Mouse (Mus musculus) hindbrain, postnatal 0 days (tissue): Measurements from ENCODE around the gene Thra. TPM values are rescaled to one million over a fixed set of nuclear protein-coding genes. Genes with fewer than 3 reads are reported as not detected.

Experiments
- ATAC-seq: fragments of 200-750 bp; cut with Nextera tagmentation; 2 replicates; pipeline ENCODE4 v1.8.0; 2017; ENCODE audit warnings: mild to moderate bottlenecking, moderate TSS enrichment, moderate library complexity
- DNase-seq: peaks from one replicate; pipeline ENCODE4 v3.0.0-alpha.2; 2015; ENCODE audit warnings: low spot score
- H3K27ac ChIP-seq: fragments of 300-500 bp; sonication (generic); 2 replicates; pipeline ENCODE4 v1.5.1; 2014; ENCODE audit warnings: mild to moderate bottlenecking
- H3K27me3 ChIP-seq: fragments of 300-500 bp; sonication (generic); 2 replicates; pipeline ENCODE4 v1.6.1; 2014; ENCODE audit warnings: low read length, mixed read lengths; ENCODE audit not compliant: insufficient read depth
- H3K36me3 ChIP-seq: fragments of 300-500 bp; sonication (generic); 2 replicates; pipeline ENCODE4 v1.6.1; 2014; ENCODE audit warnings: low read length, mixed read lengths; ENCODE audit not compliant: insufficient read depth
- H3K4me1 ChIP-seq: fragments of 300-500 bp; sonication (generic); 2 replicates; pipeline ENCODE4 v1.6.1; 2014; ENCODE audit warnings: antibody characterized with exemption, low read length, mixed read lengths; ENCODE audit not compliant: insufficient read depth
- H3K4me2 ChIP-seq: fragments of 300-500 bp; sonication (generic); 2 replicates; pipeline ENCODE4 v1.6.1; 2014; ENCODE audit warnings: low read depth, mild to moderate bottlenecking, low read length, moderate library complexity, mixed read lengths
- H3K4me3 ChIP-seq: fragments of 300-500 bp; sonication (generic); 2 replicates; pipeline ENCODE4 v1.5.1; 2014; ENCODE audit warnings: low read length
- H3K9ac ChIP-seq: fragments of 300-500 bp; sonication (generic); replicated peaks from 2 replicates; pipeline ENCODE4 v1.6.1; 2014; ENCODE audit warnings: mild to moderate bottlenecking, low read length, moderate library complexity, mixed read lengths
- H3K9me3 ChIP-seq: fragments of 300-500 bp; sonication (generic); 2 replicates; pipeline ENCODE4 v1.6.1; 2016; ENCODE audit warnings: low read length, mixed read lengths
- CTCF ChIP-seq: IDR thresholded peaks from 2 replicates; pipeline ENCODE4 v1.5.1; 2016; ENCODE audit warnings: antibody characterized with exemption, control low read depth, low read depth
- WGBS: fragments of 180-500 bp; shearing (Covaris S2); extraction: QIAGEN DNeasy Blood & Tissue Kit; methylation state at CpG from one replicate; pipeline ENCODE4 v1.1.7; 2014; 5-methylcytosine and 5-hydroxymethylcytosine counted together
- polyA plus RNA-seq: library from polyadenylated mRNA; unstranded; fragments of >200 nt; fragmentation: Nextera tagmentation; extraction: Ambion mirVana; gene quantifications from 2 replicates; pipeline ENCODE4 v1.2.1, GENCODE M21; 2015
- total RNA-seq: library from RNA; depleted of rRNA; stranded (reverse); fragments of >200 nt; gene quantifications from 2 replicates; pipeline ENCODE4 v1.2.3, GENCODE M21; 2014; rRNA removed

The Thra gene
- total and polyA plus RNA-seq, 2 experiments from 2014 or later: 160 to 812 TPM

DNA sequence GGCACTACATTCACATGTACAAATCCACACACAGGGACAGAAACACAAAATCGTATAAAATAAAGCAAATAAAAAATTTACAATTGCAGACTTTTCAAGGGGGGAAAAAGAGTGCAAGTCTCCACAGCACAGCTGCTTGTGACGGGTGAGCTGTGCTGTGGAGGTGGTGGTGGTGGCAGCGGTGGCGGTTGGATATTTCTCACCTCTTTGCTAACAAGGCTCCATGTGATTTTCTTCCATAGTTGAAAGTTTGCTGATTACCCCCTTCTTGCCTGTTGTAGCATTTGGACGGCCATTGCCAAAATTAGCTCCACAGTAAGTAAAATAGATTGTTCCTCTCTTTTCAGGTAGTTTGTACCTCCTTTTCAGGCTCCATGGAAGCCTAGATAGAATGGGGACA lies 64.2 kb downstream of the Thra start, which contains the start of gene Casc3:
TSS of gene Casc3 (plus strand) at position 301 of the 400 bp plus-strand sequence.
- Histone ChIP-seq H3K27ac (no peak within 1 kb of the TSS), H3K9me3 (no peaks in the 10 kb centered on the region), H3K4me1 (0 out of 2 replicates have a peak, but pooled peaks cover 3% of the 10 kb centered on the region), H3K4me3 (no peak within 1 kb of the TSS), H3K36me3 (peaks cover 63% of the 10 kb centered on the region), H3K9ac (no peak within 1 kb of the TSS), H3K4me2 (no peak within 1 kb of the TSS), H3K27me3 (no peaks in the 10 kb centered on the region)
- TF ChIP-seq CTCF: no peak
- no peak for ATAC-seq
- WGBS: 91% methylated on average over 5 of the region's 5 CpGs
- DNase-seq: no peak

DNA sequence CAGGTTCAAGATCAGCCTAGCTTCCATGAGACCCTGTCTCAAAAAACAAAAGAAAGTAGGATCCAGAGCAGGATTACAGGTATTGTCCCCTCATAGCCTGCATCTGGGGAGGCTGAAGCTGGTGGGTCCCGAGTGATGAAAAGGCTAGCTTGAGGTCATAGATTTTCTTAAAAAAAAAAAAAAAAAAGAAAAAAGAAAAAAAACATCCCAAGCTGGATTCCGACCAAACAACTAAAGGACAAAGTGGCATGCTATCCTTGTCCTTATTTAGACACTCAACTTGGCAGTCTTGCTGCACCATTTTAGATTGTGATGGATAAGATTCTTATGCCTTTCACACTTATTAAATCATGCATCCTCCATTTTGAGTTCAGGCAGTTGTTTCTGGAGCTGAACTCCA lies 68.0 kb downstream of the Thra start:
- Histone ChIP-seq H3K9ac (peak overlapping the region; percentile 98; the same call in 1 of the 2 replicates), H3K4me3 (no peak overlapping the region), H3K27me3 (no peaks in the 10 kb centered on the region), H3K4me2 (peak overlapping the region; percentile 82; the same call in 1 of the 2 replicates), H3K27ac (peak overlapping the region; percentile 99), H3K36me3 (peaks cover 44% of the 10 kb centered on the region), H3K9me3 (no peaks in the 10 kb centered on the region), H3K4me1 (peaks cover 7% of the 10 kb centered on the region; the same call in 1 of the 2 replicates)
- DNase-seq (no peak), ATAC-seq (no peak)
- no peak for TF ChIP-seq CTCF
- WGBS: 79% methylated on average over 2 of the region's 2 CpGs

DNA sequence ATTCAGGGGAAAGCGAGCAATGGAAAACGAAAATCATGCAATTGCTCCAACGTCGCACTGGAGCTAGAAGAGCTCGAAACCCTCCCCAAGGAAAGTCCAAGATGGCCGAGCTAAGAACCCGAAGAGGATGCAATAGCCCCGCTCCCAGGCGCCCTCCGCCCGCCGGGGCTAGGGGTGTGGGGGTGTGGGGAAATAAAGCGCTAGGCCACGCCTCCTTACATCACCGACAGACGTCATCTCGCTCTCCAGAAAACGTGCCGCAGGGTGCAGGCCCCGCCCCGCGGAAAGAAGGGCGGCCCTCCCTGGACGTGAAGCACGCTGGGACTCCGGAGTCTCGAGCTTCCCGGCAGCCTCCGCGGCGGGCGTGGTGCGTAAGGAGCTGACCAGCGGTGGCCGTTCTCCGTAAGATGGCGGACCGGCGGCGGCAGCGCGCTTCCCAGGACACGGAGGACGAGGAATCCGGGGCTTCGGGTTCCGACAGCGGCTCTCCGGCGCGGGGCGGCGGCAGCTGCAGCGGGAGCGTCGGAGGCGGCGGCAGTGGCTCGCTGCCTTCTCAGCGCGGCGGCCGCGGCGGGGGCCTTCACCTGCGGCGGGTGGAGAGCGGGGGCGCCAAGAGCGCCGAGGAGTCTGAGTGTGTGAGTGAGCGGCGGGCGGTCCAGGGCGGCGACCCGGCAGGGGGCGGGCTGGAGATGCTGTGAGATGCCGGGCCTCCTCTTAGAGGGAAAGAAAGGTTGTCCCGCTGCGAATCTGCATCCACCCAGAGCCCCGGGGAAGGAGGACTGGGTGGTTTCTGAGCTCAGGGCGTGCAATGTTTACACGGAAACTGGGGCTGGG lies 69.2 kb downstream of the Thra start:
- Histone ChIP-seq H3K9me3 (no peaks in the 10 kb centered on the region), H3K36me3 (peaks cover 39% of the 10 kb centered on the region), H3K4me3 (peak overlapping the region; percentile 93), H3K4me1 (peaks cover 7% of the 10 kb centered on the region; the same call in 1 of the 2 replicates), H3K9ac (peak overlapping the region; percentile 98), H3K4me2 (peak overlapping the region; percentile 82), H3K27me3 (no peaks in the 10 kb centered on the region), H3K27ac (peak overlapping the region; percentile 99)
- no peak for TF ChIP-seq CTCF
- WGBS: under 1% methylated on average over 77 of the region's 84 CpGs
- DNase-seq: peak; percentile 100
- ATAC-seq: peak; percentile 99

DNA sequence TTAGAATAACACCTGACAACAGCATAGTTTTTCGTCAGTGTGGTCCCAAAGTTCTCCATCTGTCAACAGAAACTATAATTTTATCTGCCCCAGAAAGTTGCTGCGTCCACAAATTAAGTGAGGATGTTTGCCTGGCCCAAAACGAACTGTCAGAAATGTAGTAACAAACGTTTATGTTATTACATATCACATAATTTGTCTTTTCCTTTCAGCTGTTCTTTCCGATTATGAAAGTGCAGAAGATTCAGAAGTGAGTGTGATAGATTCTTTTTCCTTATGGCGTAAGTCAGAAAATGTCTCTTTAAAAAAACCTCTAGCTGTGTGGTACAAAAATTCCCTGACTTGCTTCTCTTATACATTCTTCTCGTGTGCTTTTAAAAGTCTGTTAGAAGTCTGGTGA lies 70.2 kb downstream of the Thra start:
- WGBS: 72% methylated on average over 7 of the region's 7 CpGs
- H3K4me3 ChIP-seq: peak overlapping the region; percentile 93
- ATAC-seq (no peak), DNase-seq (no peak)
- H3K27ac ChIP-seq: peak overlapping the region; percentile 99; the same call in 1 of the 2 replicates
- H3K4me2 ChIP-seq: peak overlapping the region; percentile 82
- no peaks in the 10 kb centered on the region for H3K9me3 ChIP-seq
- TF ChIP-seq CTCF: no peak
- no peaks in the 10 kb centered on the region for H3K27me3 ChIP-seq
- peaks cover 35% of the 10 kb centered on the region for H3K36me3 ChIP-seq
- peaks cover 7% of the 10 kb centered on the region; the same call in 1 of the 2 replicates for H3K4me1 ChIP-seq
- peak overlapping the region; percentile 98 for H3K9ac ChIP-seq

DNA sequence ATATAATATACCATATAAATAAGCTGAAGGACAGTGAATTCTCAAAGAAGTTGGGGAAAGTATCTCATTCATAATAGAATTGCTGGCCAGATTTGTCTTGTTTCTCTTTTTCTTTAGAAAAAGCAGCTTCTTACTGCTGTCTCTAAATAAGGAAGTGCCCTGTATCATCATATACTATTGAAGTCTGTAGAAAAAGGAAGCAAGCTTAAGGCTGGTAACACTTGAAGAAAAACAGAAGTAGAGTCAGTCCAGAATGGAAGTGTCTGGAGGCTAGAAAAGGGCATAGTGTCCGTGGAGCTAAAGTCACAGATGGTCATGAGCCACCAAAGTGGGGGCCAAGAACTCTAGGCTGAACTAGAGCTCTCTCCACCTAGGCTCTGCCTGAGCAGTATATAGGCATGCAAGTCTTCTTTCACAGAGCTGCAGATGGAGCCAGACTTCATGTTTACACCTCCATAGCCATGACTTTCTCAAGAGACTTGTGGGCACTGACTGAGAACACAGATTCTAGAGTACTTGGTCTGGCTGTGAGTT lies 76.3 kb downstream of the Thra start:
- H3K4me3 ChIP-seq: no peak overlapping the region
- no peak for TF ChIP-seq CTCF
- H3K9ac ChIP-seq: no peak overlapping the region
- H3K4me1 ChIP-seq: no peaks in the 10 kb centered on the region
- H3K4me2 ChIP-seq: no peak overlapping the region
- H3K9me3 ChIP-seq: no peaks in the 10 kb centered on the region
- no peaks in the 10 kb centered on the region for H3K27me3 ChIP-seq
- peaks cover 49% of the 10 kb centered on the region for H3K36me3 ChIP-seq
- ATAC-seq: no peak
- H3K27ac ChIP-seq: no peak overlapping the region
- no peak for DNase-seq
- 100% methylated on average over 1 of the region's 1 CpGs for WGBS

Other genes with a start within 250 kb of the Thra start
- not detected in 2 replicates for gene Ikzf3, start 194.6 kb upstream of the Thra start, total RNA-seq
- 0.18 and 0.20 TPM in 2 replicates for gene Ikzf3, start 194.6 kb upstream of the Thra start, polyA plus RNA-seq
- gene Zpbp2, start 189.5 kb upstream of the Thra start, total RNA-seq: not detected in 2 replicates
- gene Zpbp2, start 189.5 kb upstream of the Thra start, polyA plus RNA-seq: 0.42 and 0.45 TPM in 2 replicates
- 103 and 112 TPM in 2 replicates for gene Ormdl3, start 153.3 kb upstream of the Thra start, total RNA-seq
- gene Ormdl3, start 153.3 kb upstream of the Thra start, polyA plus RNA-seq: 98.8 and 100 TPM in 2 replicates
- gene Lrrc3c, start 142.3 kb upstream of the Thra start, total RNA-seq: not detected in 2 replicates
- gene Lrrc3c, start 142.3 kb upstream of the Thra start, polyA plus RNA-seq: not detected in 2 replicates
- 0.21 TPM in 1 of 2 replicates, not detected in the other for gene Gm12355, start 115.0 kb upstream of the Thra start, total RNA-seq
- 0.25 and 0.33 TPM in 2 replicates for gene Gm12355, start 115.0 kb upstream of the Thra start, polyA plus RNA-seq
- 0.68 TPM in 1 of 2 replicates, not detected in the other for gene Gsdma3, start 114.3 kb upstream of the Thra start, total RNA-seq
- gene Gsdma3, start 114.3 kb upstream of the Thra start, polyA plus RNA-seq: not detected in 2 replicates
- gene Gsdma2, start 93.9 kb upstream of the Thra start, total RNA-seq: not detected in 2 replicates
- gene Gsdma2, start 93.9 kb upstream of the Thra start, polyA plus RNA-seq: not detected in 2 replicates
- gene Gsdma, start 76.3 kb upstream of the Thra start, total RNA-seq: not detected in 2 replicates
- gene Gsdma, start 76.3 kb upstream of the Thra start, polyA plus RNA-seq: 0.14 and 0.16 TPM in 2 replicates
- 131 and 143 TPM in 2 replicates for gene Psmd3, start 58.1 kb upstream of the Thra start, total RNA-seq
- gene Psmd3, start 58.1 kb upstream of the Thra start, polyA plus RNA-seq: 185 and 190 TPM in 2 replicates
- gene Csf3, start 39.4 kb upstream of the Thra start, total RNA-seq: not detected in 2 replicates
- not detected in 2 replicates for gene Csf3, start 39.4 kb upstream of the Thra start, polyA plus RNA-seq
- gene Med24, start 11.2 kb upstream of the Thra start, total RNA-seq: 63.2 and 88.6 TPM in 2 replicates
- gene Med24, start 11.2 kb upstream of the Thra start, polyA plus RNA-seq: 47.1 and 48.3 TPM in 2 replicates
- 7.5 and 8.6 TPM in 2 replicates for gene Nr1d1, start 34.7 kb downstream of the Thra start, total RNA-seq
- gene Nr1d1, start 34.7 kb downstream of the Thra start, polyA plus RNA-seq: 10.2 and 13.5 TPM in 2 replicates
- gene Msl1, start 54.9 kb downstream of the Thra start, total RNA-seq: 77.7 and 94.3 TPM in 2 replicates
- 25.0 and 25.4 TPM in 2 replicates for gene Msl1, start 54.9 kb downstream of the Thra start, polyA plus RNA-seq
- 24.4 and 74.0 TPM in 2 replicates for gene Casc3, start 64.3 kb downstream of the Thra start, total RNA-seq
- gene Casc3, start 64.3 kb downstream of the Thra start, polyA plus RNA-seq: 35.4 and 35.7 TPM in 2 replicates
- gene Rapgefl1, start 96.1 kb downstream of the Thra start, total RNA-seq: 29.5 and 44.1 TPM in 2 replicates
- gene Rapgefl1, start 96.1 kb downstream of the Thra start, polyA plus RNA-seq: 11.0 TPM in 2 replicates
- 8.1 and 10.4 TPM in 2 replicates for gene Wipf2, start 123.0 kb downstream of the Thra start, total RNA-seq
- 3.5 and 3.7 TPM in 2 replicates for gene Wipf2, start 123.0 kb downstream of the Thra start, polyA plus RNA-seq
- 2.5 and 4.6 TPM in 2 replicates for gene Cdc6, start 167.2 kb downstream of the Thra start, total RNA-seq
- gene Cdc6, start 167.2 kb downstream of the Thra start, polyA plus RNA-seq: 3.0 and 3.4 TPM in 2 replicates
- gene Rara, start 187.2 kb downstream of the Thra start, total RNA-seq: 16.9 and 19.2 TPM in 2 replicates
- 8.1 and 9.5 TPM in 2 replicates for gene Rara, start 187.2 kb downstream of the Thra start, polyA plus RNA-seq
- 0.75 and 5.0 TPM in 2 replicates for gene Gjd3, start 242.4 kb downstream of the Thra start, total RNA-seq
- 4.8 and 5.9 TPM in 2 replicates for gene Gjd3, start 242.4 kb downstream of the Thra start, polyA plus RNA-seq